Mouse (Mus musculus) midbrain, embryonic 16.5 days (tissue): ENCODE data around the gene Prkce. TPM values are rescaled to one million over a fixed set of nuclear protein-coding genes. Genes with fewer than 3 reads are reported as not detected.

Experiments
- ATAC-seq: fragments of 200-750 bp; cut with Nextera tagmentation; 2 replicates; pipeline ENCODE4 v1.8.0; 2017; ENCODE audit warnings: moderate TSS enrichment
- H3K27ac ChIP-seq: fragments of 300-500 bp; sonication (generic); 2 replicates; pipeline ENCODE4 v1.5.1; 2014; ENCODE audit warnings: mild to moderate bottlenecking, low read length, mixed read lengths
- H3K27me3 ChIP-seq: fragments of 300-500 bp; sonication (generic); 2 replicates; pipeline ENCODE4 v1.6.1; 2014; ENCODE audit warnings: low read depth, low read length, mixed read lengths; ENCODE audit not compliant: control insufficient read depth, insufficient read depth
- H3K36me3 ChIP-seq: fragments of 300-500 bp; sonication (generic); 2 replicates; pipeline ENCODE4 v1.6.1; 2014; ENCODE audit warnings: mild to moderate bottlenecking, low read length, moderate library complexity, mixed read lengths; ENCODE audit not compliant: control insufficient read depth, insufficient read depth
- H3K4me1 ChIP-seq: fragments of 300-500 bp; sonication (generic); 2 replicates; pipeline ENCODE4 v1.6.1; 2014; ENCODE audit warnings: mild to moderate bottlenecking, low read length, mixed read lengths; ENCODE audit not compliant: control insufficient read depth, insufficient read depth
- H3K4me2 ChIP-seq: fragments of 300-500 bp; sonication (generic); 2 replicates; pipeline ENCODE4 v1.6.1; 2014; ENCODE audit warnings: mild to moderate bottlenecking, low read length, mixed read lengths
- H3K4me3 ChIP-seq: fragments of 300-500 bp; sonication (generic); 2 replicates; pipeline ENCODE4 v1.5.1; 2014; ENCODE audit warnings: low read depth, mild to moderate bottlenecking, low read length, moderate library complexity, mixed read lengths
- H3K9ac ChIP-seq: fragments of 300-500 bp; sonication (generic); 2 replicates; pipeline ENCODE4 v1.6.1; 2014; ENCODE audit warnings: low read depth, low read length, mixed read lengths
- H3K9me3 ChIP-seq: fragments of 300-500 bp; sonication (generic); replicated peaks from 2 replicates; pipeline ENCODE4 v1.6.1; 2014; ENCODE audit warnings: mild to moderate bottlenecking, low read length, mixed read lengths; ENCODE audit not compliant: control insufficient read depth, poor library complexity, severe bottlenecking
- WGBS: fragments of 180-500 bp; shearing (Covaris S2); extraction: QIAGEN DNeasy Blood & Tissue Kit; methylation state at CpG from one replicate; pipeline ENCODE4 v1.1.7; 2014; 5-methylcytosine and 5-hydroxymethylcytosine counted together
- polyA plus RNA-seq: library from polyadenylated mRNA; unstranded; fragments of >200 nt; fragmentation: Nextera tagmentation; extraction: Ambion mirVana; gene quantifications from 2 replicates; pipeline ENCODE4 v1.2.1, GENCODE M21; 2015

Prkce gene
- polyA plus RNA-seq, 1 experiment from 2014 or later = 41.5 TPM

GRCm38 (mm10) chr17:86270523-86270922, 102.9 kb downstream of the Prkce start:
- no peak overlapping the region for H3K27ac ChIP-seq
- no peak overlapping the region for H3K4me3 ChIP-seq
- H3K4me1 ChIP-seq = no peaks in the 10 kb centered on the region
- no peaks in the 10 kb centered on the region for H3K36me3 ChIP-seq
- H3K9me3 ChIP-seq = no peaks in the 10 kb centered on the region
- no peak for ATAC-seq
- H3K27me3 ChIP-seq = no peaks in the 10 kb centered on the region
- 91% methylated on average over 13 of the region's 13 CpGs for WGBS
- H3K9ac ChIP-seq = no peak overlapping the region
- H3K4me2 ChIP-seq = no peak overlapping the region

GRCm38 (mm10) chr17:86271277-86271676, 103.7 kb downstream of the Prkce start:
- peak; percentile 48; the same call in 1 of the 2 replicates for ATAC-seq

GRCm38 (mm10) chr17:86272961-86273360, 105.4 kb downstream of the Prkce start:
- no peaks in the 10 kb centered on the region for H3K27me3 ChIP-seq
- H3K9ac ChIP-seq = no peak overlapping the region
- no peak overlapping the region for H3K4me2 ChIP-seq
- no peaks in the 10 kb centered on the region for H3K9me3 ChIP-seq
- H3K4me3 ChIP-seq = no peak overlapping the region
- 61% methylated on average over 6 of the region's 6 CpGs for WGBS
- H3K36me3 ChIP-seq = no peaks in the 10 kb centered on the region
- H3K4me1 ChIP-seq = no peaks in the 10 kb centered on the region
- H3K27ac ChIP-seq = no peak overlapping the region
- ATAC-seq = no peak

More at GRCm38 (mm10) chr17:86271277-86271676, 103.7 kb downstream of the Prkce start:
- Histone ChIP-seq H3K4me2 (no peak overlapping the region), H3K4me3 (no peak overlapping the region), H3K9me3 (no peaks in the 10 kb centered on the region), H3K9ac (no peak overlapping the region), H3K27me3 (no peaks in the 10 kb centered on the region), H3K27ac (no peak overlapping the region), H3K4me1 (no peaks in the 10 kb centered on the region), H3K36me3 (no peaks in the 10 kb centered on the region)
- WGBS = 34% methylated on average over 4 of the region's 4 CpGs

GRCm38 (mm10) chr17:86273566-86274349, 106.2 kb downstream of the Prkce start:
- Histone ChIP-seq H3K27ac (no peak overlapping the region), H3K9me3 (no peaks in the 10 kb centered on the region), H3K4me3 (no peak overlapping the region), H3K36me3 (no peaks in the 10 kb centered on the region), H3K9ac (no peak overlapping the region), H3K4me2 (no peak overlapping the region), H3K4me1 (no peaks in the 10 kb centered on the region), H3K27me3 (no peaks in the 10 kb centered on the region)
- 87% methylated on average over 9 of the region's 9 CpGs for whole genome bisulfite sequencing
- ATAC-seq = no peak

- Histone ChIP-seq H3K36me3 (no peaks in the 10 kb centered on the region), H3K4me1 (no peaks in the 10 kb centered on the region), H3K9ac (no peak overlapping the region), H3K27me3 (no peaks in the 10 kb centered on the region), H3K9me3 (no peaks in the 10 kb centered on the region), H3K4me2 (no peak overlapping the region), H3K4me3 (no peak overlapping the region), H3K27ac (no peak overlapping the region)
- 79% methylated on average over 7 of the region's 7 CpGs for WGBS
- ATAC-seq = no peak
Measured at GRCm38 (mm10) chr17:86274350-86274744, 106.8 kb downstream of the Prkce start.

GRCm38 (mm10) chr17:86276381-86276780, 108.8 kb downstream of the Prkce start:
- ATAC-seq = no peak
- Histone ChIP-seq H3K27me3 (no peaks in the 10 kb centered on the region), H3K36me3 (no peaks in the 10 kb centered on the region), H3K4me1 (peaks cover 6% of the 10 kb centered on the region; the same call in 1 of the 2 replicates), H3K4me2 (no peak overlapping the region), H3K27ac (no peak overlapping the region), H3K9me3 (no peaks in the 10 kb centered on the region), H3K4me3 (no peak overlapping the region), H3K9ac (no peak overlapping the region)
- WGBS = 90% methylated on average over 4 of the region's 4 CpGs

GRCm38 (mm10) chr17:86277032-86277798, 109.6 kb downstream of the Prkce start:
- WGBS = 79% methylated on average over 8 of the region's 8 CpGs

GRCm38 (mm10) chr17:86277999-86278526, 110.5 kb downstream of the Prkce start:
- H3K9me3 ChIP-seq = no peaks in the 10 kb centered on the region
- H3K36me3 ChIP-seq = no peaks in the 10 kb centered on the region
- H3K4me2 ChIP-seq = no peak overlapping the region
- no peak overlapping the region for H3K9ac ChIP-seq
- H3K4me1 ChIP-seq = peaks cover 6% of the 10 kb centered on the region; the same call in 1 of the 2 replicates
- no peaks in the 10 kb centered on the region for H3K27me3 ChIP-seq
- H3K4me3 ChIP-seq = no peak overlapping the region
- no peak overlapping the region for H3K27ac ChIP-seq
- WGBS = 87% methylated on average over 5 of the region's 5 CpGs
- no peak for ATAC-seq

More at GRCm38 (mm10) chr17:86277032-86277798, 109.6 kb downstream of the Prkce start:
- Histone ChIP-seq H3K4me2 (no peak overlapping the region), H3K4me3 (no peak overlapping the region), H3K9me3 (no peaks in the 10 kb centered on the region), H3K27ac (no peak overlapping the region), H3K4me1 (peaks cover 6% of the 10 kb centered on the region; the same call in 1 of the 2 replicates), H3K27me3 (no peaks in the 10 kb centered on the region), H3K36me3 (no peaks in the 10 kb centered on the region), H3K9ac (no peak overlapping the region)
- ATAC-seq = no peak

- H3K27ac ChIP-seq = no peak overlapping the region
- no peak overlapping the region for H3K4me2 ChIP-seq
- ATAC-seq = no peak
- H3K9ac ChIP-seq = no peak overlapping the region
- H3K4me1 ChIP-seq = peaks cover 6% of the 10 kb centered on the region; the same call in 1 of the 2 replicates
- H3K9me3 ChIP-seq = no peaks in the 10 kb centered on the region
- no peaks in the 10 kb centered on the region for H3K36me3 ChIP-seq
- no peak overlapping the region for H3K4me3 ChIP-seq
- no peaks in the 10 kb centered on the region for H3K27me3 ChIP-seq
- 64% methylated on average over 10 of the region's 10 CpGs for WGBS
Measured at GRCm38 (mm10) chr17:86279751-86280150, 112.2 kb downstream of the Prkce start.
